Mouse (Mus musculus) stomach, postnatal 0 days (tissue): ENCODE results near the gene Nap1l1. TPM values are rescaled to one million over a fixed set of nuclear protein-coding genes. Genes with fewer than 3 reads are reported as not detected.

Experiments used
- ATAC-seq: fragments of 200-750 bp; cut with Nextera tagmentation; 2 replicates; pipeline ENCODE4 v1.8.0; 2017; ENCODE audit not compliant: low FRiP score, low TSS enrichment
- DNase-seq: peaks from one replicate; pipeline ENCODE4 v3.0.0-alpha.2; 2016; ENCODE audit warnings: low spot score
- H3K27ac ChIP-seq: fragments of 300-500 bp; sonication (generic); replicated peaks from 2 replicates; pipeline ENCODE4 v1.5.1; 2014; ENCODE audit warnings: mild to moderate bottlenecking, control low read depth
- H3K27me3 ChIP-seq: fragments of 300-500 bp; sonication (generic); 2 replicates; pipeline ENCODE4 v1.6.1; 2014; ENCODE audit warnings: low read length; ENCODE audit not compliant: control insufficient read depth, insufficient read depth
- H3K36me3 ChIP-seq: fragments of 300-500 bp; sonication (generic); 2 replicates; pipeline ENCODE4 v1.6.1; 2014; ENCODE audit warnings: low read length, mixed read lengths; ENCODE audit not compliant: control insufficient read depth, insufficient read depth
- H3K4me1 ChIP-seq: fragments of 300-500 bp; sonication (generic); replicated peaks from 2 replicates; pipeline ENCODE4 v1.6.1; 2014; ENCODE audit warnings: antibody characterized with exemption; ENCODE audit not compliant: control insufficient read depth, insufficient read depth
- H3K4me2 ChIP-seq: fragments of 300-500 bp; sonication (generic); replicated peaks from 2 replicates; pipeline ENCODE4 v1.6.1; 2014; ENCODE audit warnings: low read depth, mild to moderate bottlenecking, control low read depth, moderate library complexity
- H3K4me3 ChIP-seq: fragments of 300-500 bp; sonication (generic); 2 replicates; pipeline ENCODE4 v1.5.1; 2014; ENCODE audit warnings: low read depth, low read length, control low read depth
- H3K9ac ChIP-seq: fragments of 300-500 bp; sonication (generic); 2 replicates; pipeline ENCODE4 v1.6.1; 2014; ENCODE audit warnings: mild to moderate bottlenecking, low read length, control low read depth, mixed read lengths
- H3K9me3 ChIP-seq: fragments of 300-500 bp; sonication (generic); 2 replicates; pipeline ENCODE4 v1.6.1; 2016; ENCODE audit warnings: low read length; ENCODE audit not compliant: control insufficient read depth
- CTCF ChIP-seq: IDR thresholded peaks from 2 replicates; pipeline ENCODE4 v1.5.1; 2016; ENCODE audit warnings: antibody characterized with exemption, low read depth, mild to moderate bottlenecking, moderate library complexity
- EP300 ChIP-seq: optimal IDR thresholded peaks from 2 replicates; pipeline ENCODE3; 2016; ENCODE audit warnings: antibody characterized with exemption
- WGBS: fragments of 180-500 bp; shearing (Covaris S2); extraction: QIAGEN DNeasy Blood & Tissue Kit; methylation state at CpG from one replicate; pipeline ENCODE4 v1.1.7; 2014; 5-methylcytosine and 5-hydroxymethylcytosine counted together
- polyA plus RNA-seq: library from polyadenylated mRNA; unstranded; fragments of >200 nt; fragmentation: Nextera tagmentation; extraction: Ambion mirVana; gene quantifications from 2 replicates; pipeline ENCODE4 v1.2.1, GENCODE M21; 2015

The Nap1l1 gene
- polyA plus RNA-seq, 1 experiment from 2014 or later, result 90.6 TPM

DNA sequence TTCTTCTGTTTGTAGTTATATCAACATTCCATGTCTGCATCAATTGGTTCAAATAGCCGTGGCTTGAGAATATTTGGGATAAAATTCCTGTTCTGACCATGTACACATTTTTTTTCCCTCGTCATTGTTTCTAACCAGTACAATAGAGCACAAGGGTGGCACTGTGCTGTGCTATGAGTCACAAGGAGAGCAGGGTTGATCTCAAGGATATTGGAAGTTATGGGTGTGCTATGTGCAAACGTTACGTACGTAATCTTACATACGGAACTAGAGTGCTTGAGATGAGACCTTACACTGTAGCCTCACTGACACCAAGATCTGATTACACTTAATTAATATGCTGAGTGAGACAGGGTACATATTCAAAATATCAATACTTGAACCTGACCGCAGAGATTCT lies 54.6 kb downstream of the Nap1l1 start:
- WGBS, result 57% methylated on average over 7 of the region's 7 CpGs
- no peak overlapping the region for H3K4me3 ChIP-seq
- ATAC-seq, result peak; percentile 93
- H3K4me2 ChIP-seq, result no peak overlapping the region
- no peak overlapping the region for H3K9ac ChIP-seq
- no peak overlapping the region; the same call in 1 of the 2 replicates for H3K27ac ChIP-seq
- DNase-seq, result no peak
- no peaks in the 10 kb centered on the region for H3K9me3 ChIP-seq
- no peaks in the 10 kb centered on the region for H3K36me3 ChIP-seq
- no peaks in the 10 kb centered on the region for H3K27me3 ChIP-seq
- TF ChIP-seq EP300, result no peak
- no peak for TF ChIP-seq CTCF
- no peaks in the 10 kb centered on the region for H3K4me1 ChIP-seq

DNA sequence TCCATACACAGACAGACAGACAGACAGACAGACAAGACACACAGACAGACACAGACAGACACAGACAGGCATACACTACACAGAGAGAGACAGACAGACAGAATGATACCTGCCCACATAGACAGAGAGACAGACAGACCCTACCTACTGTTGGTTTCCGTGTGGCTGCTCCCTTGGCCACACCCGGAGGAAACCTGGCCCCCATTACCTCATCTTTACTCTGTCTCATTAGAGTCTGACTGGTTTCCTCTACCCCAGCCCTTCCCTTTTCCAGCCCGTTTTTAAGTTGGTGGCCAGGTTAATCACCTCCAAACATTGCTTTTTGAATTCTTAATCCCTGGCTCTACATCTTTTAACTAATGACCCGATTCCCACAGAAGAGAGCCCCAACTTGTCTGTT lies 55.3 kb downstream of the Nap1l1 start:
- TF ChIP-seq EP300, result no peak
- TF ChIP-seq CTCF, result no peak
- 37% methylated on average over 4 of the region's 4 CpGs for WGBS
- DNase-seq (no peak), ATAC-seq (peak; percentile 57)
- no peak overlapping the region for H3K9ac ChIP-seq
- H3K9me3 ChIP-seq, result no peaks in the 10 kb centered on the region
- H3K4me3 ChIP-seq, result no peak overlapping the region
- no peak overlapping the region for H3K27ac ChIP-seq
- H3K27me3 ChIP-seq, result no peaks in the 10 kb centered on the region
- no peaks in the 10 kb centered on the region for H3K36me3 ChIP-seq
- no peaks in the 10 kb centered on the region for H3K4me1 ChIP-seq
- H3K4me2 ChIP-seq, result no peak overlapping the region

GRCm38 (mm10) chr10:111530398-111530797 lies 57.4 kb downstream of the Nap1l1 start:
- Histone ChIP-seq H3K36me3 (no peaks in the 10 kb centered on the region), H3K27me3 (no peaks in the 10 kb centered on the region), H3K9ac (no peak overlapping the region), H3K27ac (no peak overlapping the region), H3K4me3 (no peak overlapping the region), H3K4me2 (no peak overlapping the region), H3K9me3 (no peaks in the 10 kb centered on the region), H3K4me1 (no peaks in the 10 kb centered on the region)
- DNase-seq (no peak), ATAC-seq (peak; percentile 37; the same call in 1 of the 2 replicates)
- TF ChIP-seq CTCF (no peak), EP300 (no peak)
- WGBS, result 51% methylated on average over 7 of the region's 7 CpGs

GRCm38 (mm10) chr10:111534691-111535090 lies 61.7 kb downstream of the Nap1l1 start:
- 59% methylated on average over 8 of the region's 8 CpGs for whole genome bisulfite sequencing

GRCm38 (mm10) chr10:111537410-111537809 lies 64.4 kb downstream of the Nap1l1 start:
- TF ChIP-seq EP300, result no peak
- no peak for TF ChIP-seq CTCF
- ATAC-seq, result no peak
- no peak overlapping the region for H3K9ac ChIP-seq
- 72% methylated on average over 19 of the region's 19 CpGs for WGBS
- no peaks in the 10 kb centered on the region for H3K36me3 ChIP-seq
- peak overlapping the region; percentile 35 for H3K4me2 ChIP-seq
- no peaks in the 10 kb centered on the region for H3K27me3 ChIP-seq
- H3K9me3 ChIP-seq, result no peaks in the 10 kb centered on the region
- no peaks in the 10 kb centered on the region; the same call in 1 of the 2 replicates for H3K4me1 ChIP-seq
- DNase-seq, result no peak
- H3K27ac ChIP-seq, result 0 out of 2 replicates have a peak overlapping the region, but pooled peaks have one; percentile 46
- peak overlapping the region; percentile 13; the same call in 1 of the 2 replicates for H3K4me3 ChIP-seq

More at GRCm38 (mm10) chr10:111534691-111535090, 61.7 kb downstream of the Nap1l1 start:
- Histone ChIP-seq H3K27ac (no peak overlapping the region), H3K4me2 (no peak overlapping the region), H3K9me3 (no peaks in the 10 kb centered on the region), H3K4me3 (no peak overlapping the region), H3K36me3 (no peaks in the 10 kb centered on the region), H3K4me1 (no peaks in the 10 kb centered on the region; the same call in 1 of the 2 replicates), H3K27me3 (no peaks in the 10 kb centered on the region), H3K9ac (no peak overlapping the region)
- ATAC-seq (no peak), DNase-seq (no peak)
- no peak for TF ChIP-seq EP300
- no peak for TF ChIP-seq CTCF

GRCm38 (mm10) chr10:111539724-111540324 lies 66.8 kb downstream of the Nap1l1 start:
- H3K9ac ChIP-seq, result no peak overlapping the region
- no peaks in the 10 kb centered on the region for H3K9me3 ChIP-seq
- no peaks in the 10 kb centered on the region for H3K36me3 ChIP-seq
- no peaks in the 10 kb centered on the region for H3K27me3 ChIP-seq
- H3K4me3 ChIP-seq, result no peak overlapping the region
- H3K4me2 ChIP-seq, result no peak overlapping the region
- H3K27ac ChIP-seq, result peak overlapping the region; percentile 31
- 44% methylated on average over 9 of the region's 9 CpGs for WGBS
- H3K4me1 ChIP-seq, result peaks cover 8% of the 10 kb centered on the region
- DNase-seq (peak; percentile 51), ATAC-seq (peak; percentile 81)
- TF ChIP-seq CTCF (no peak), EP300 (no peak)
